Mouse (Mus musculus) gastrocnemius, adult 8-10 months (tissue): ENCODE measurements at regions not wholly inside any gene's neighbourhood (a gene's known extent, or its start where the extent isn't known, plus 50 kb on each side); places are given as distances from the start of the nearest gene placed in this dataset.
"Not testable (repeated sequence)": the region's sequence is repeated elsewhere in the genome, so short reads cannot be mapped to it uniquely, and the experiment has no call there.

Experiments
- DNase-seq, 2 experiments: peaks; one replicate each; pipeline ENCODE4 v3.0.0; 2022; ENCODE audit warnings: low spot score in 2 of 2

DNA sequence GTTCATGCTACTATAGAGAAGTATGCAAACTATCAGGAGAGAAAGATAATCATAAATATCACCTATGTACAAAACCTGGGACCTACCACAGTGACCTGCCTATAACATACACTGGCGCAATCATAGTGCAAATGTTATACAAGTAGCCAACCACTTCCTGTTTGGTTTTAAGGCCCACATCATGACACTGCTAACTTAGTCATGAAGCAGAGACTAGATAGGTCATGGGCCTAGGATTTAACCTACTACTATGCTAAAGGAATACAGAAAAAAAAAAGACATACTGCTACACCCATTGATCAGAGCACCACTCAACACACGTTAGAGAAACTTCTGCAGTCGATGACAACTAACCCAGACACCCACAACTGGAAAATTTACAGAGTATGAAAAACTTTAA lies 498.6 kb upstream of the Acvr2a start:
- no peak for DNase-seq

DNA sequence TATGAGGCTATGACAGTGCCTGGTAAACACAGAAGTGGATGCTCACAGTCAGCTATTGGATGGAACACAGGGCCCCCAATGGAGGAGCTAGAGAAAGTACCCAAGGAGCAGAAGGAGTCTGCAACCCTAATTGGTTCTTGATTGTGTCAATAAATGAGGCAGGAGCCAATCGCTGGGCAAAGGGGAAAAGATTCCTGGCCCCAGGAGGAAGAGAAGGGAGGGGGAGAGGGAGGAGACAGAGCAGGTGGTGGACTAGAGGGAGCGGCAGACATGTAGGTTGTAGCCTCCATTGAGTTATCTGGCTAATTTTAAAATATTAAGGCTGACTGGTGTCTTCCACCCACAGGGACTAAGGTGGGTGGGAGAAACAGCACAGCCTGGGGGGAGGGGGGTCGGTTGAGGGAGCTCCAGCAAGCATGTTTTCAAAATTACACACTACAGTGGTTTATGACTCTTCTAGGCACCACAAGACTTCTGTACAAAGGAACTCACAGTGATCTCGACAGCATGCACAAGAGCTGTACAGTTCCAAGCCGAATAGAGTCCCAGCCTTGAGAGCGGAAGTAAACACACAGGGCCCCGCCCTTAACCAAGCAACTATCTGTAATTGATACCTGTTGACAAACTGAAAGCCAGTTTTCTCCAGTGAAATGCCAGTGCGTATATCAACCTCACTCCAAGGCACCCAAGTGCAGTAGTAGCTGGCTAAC lies 497.6 kb upstream of the Acvr2a start:
- DNase-seq: no peak

DNA sequence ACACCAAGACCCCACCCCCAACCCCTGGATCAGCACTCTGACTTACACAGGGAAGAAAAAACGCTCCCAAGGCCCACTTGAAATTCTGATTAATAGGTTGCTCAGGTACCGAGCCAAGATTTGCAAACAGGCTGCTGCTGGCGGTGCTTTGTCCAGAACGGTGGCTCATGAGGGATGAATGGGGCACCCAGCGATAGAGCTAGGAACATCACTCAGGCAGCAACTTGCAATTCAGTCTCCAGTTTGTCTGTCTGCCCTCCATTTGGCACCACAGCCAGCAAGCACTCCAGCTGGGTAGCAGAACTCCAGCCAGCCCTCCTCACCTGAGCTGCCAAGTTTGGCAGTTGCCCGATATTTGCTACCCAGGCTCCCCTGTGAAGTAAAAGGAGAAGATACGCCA lies 496.1 kb upstream of the Acvr2a start:
- peak; percentile 33 to 53 for DNase-seq

DNA sequence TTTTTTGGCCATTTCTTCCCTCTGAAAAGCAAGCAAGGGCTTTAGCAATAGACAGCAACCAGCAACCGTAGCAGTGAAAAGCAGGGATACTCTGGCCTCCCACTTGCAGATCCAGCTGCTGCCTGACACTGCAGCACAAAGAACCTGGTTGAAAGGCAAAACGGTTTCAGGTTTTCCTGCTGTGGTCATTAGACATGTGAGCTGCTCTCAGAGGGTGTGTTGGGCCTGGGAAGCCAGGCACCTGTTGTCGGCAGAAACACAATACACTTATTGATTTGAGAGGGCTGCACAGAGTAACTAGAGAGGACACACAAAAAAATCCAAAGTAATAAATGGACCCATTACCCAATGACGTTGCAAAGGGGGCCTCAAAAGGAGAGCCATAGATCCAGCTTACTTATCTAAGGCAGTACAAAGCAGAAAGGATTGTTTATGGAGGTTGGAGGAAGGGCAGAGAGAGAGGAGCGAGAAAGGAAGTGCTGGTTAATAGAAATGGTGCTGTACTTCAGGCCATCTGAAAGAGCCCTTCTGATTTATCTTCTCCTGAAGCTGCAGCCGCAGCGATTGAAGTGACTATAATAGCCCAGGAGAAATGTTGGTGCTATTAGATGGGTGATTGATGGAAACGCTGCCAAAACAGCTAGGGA lies 495.4 kb upstream of the Acvr2a start:
- peak in 1 of 2 experiments; percentile 3 for DNase-seq

GRCm38 (mm10) chr2:48321471-48321870 lies 492.4 kb upstream of the Acvr2a start:
- DNase-seq: no peak

GRCm38 (mm10) chr2:48322278-48322677 lies 491.6 kb upstream of the Acvr2a start:
- DNase-seq: no peak

DNA sequence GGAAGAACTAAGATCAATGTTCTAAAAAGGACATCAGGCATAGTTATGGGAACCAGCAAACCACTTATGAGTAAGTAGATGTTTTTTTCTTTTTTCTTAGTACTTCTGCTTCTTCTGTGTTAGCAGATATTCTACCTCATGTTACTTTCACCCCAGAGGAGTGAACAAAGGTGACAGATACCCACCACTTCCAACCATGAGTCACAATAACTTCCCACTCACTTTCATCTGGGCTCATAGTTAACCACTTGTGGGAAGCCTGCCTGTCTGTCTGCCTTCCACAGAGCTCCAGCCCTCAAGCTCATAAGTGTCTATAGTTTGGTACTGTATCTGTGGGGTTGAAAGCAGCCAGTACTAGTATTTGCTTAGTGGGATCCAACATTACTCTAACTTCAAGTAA lies 485.7 kb upstream of the Acvr2a start:
- no peak for DNase-seq

- no peak for DNase-seq
Observed at GRCm38 (mm10) chr2:48332783-48333182, 481.1 kb upstream of the Acvr2a start.

DNA sequence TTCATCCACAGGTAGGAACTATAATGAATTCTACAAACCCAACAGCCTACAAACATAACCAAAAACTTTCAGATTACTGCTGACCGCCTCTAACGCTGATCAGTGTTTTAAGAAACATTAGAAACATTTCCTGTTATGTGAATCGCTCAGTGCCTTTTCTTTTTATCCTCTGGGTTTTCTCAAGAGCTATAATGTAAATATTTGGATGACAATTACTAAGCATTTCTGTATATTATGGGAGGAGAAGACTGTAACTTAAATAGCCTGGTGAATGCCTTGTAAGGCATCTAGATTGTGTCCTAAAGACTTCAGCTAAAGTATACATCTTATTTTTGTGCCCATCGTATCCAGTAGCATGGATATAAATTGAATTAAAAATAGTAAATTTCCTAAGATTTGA lies 465.9 kb upstream of the Acvr2a start:
- no peak for DNase-seq

DNA sequence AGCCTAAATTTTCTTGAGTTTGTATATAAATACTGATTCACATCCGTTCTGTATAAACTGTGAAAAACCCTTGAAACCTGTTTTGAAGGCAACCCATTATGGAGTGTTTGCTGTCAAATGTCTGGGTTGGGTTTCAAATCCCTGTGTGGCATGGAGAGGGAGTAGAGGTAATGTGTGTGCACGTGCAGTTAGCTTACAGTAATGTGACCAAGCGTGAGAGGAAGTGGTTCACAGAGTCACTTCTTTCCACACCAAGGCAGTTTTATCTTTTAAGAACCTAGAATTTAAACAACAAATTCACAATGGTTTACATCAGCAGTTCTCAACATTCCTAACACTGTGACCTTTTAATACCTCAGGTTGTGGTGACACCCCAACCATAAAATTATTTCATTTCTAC lies 464.1 kb upstream of the Acvr2a start:
- DNase-seq: no peak

DNA sequence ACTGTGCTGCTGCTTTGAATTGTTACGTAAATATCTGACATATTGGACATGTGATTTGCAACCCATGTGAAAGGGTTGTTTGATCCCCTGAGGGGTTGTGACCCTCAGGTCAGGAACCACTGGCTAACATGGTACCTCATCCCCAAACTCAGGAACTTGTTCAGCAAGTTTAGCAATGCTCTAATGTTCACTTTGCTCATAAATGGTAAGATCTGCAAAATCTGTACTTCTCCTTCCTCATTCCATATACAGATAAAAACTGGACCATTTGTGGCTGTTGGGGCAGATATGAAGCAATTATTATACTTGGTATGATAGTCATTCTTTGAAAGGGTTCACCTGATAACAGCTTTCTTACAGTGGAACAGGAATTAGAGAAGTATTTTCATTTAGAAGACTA lies 463.7 kb upstream of the Acvr2a start:
- no peak for DNase-seq

GRCm38 (mm10) chr2:48371572-48371971 lies 442.3 kb upstream of the Acvr2a start:
- DNase-seq: not testable (repeated sequence)

DNA sequence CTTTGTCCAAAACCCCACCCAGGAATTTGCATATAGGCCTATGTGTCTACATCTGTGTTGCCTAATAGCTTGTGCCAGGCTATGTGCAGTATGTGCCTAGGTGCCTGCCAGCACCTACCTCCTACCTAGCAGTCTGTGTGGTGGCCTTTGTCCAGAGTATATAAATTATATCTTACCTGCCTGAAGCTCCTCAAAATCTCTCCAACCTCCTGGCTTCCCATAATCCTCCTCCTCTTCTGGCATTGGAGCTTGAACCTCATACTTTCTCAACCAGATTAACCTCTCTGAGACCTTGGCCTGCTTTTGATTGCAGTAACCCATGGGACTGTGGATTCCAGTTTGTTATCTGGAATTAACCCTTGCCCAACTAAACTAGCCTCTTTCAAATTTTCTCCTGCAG lies 440.8 kb upstream of the Acvr2a start:
- no peak for DNase-seq

- DNase-seq: no peak
Observed at GRCm38 (mm10) chr2:48374302-48374701, 439.6 kb upstream of the Acvr2a start.

- DNase-seq: no peak
Observed at GRCm38 (mm10) chr2:48378160-48378559, 435.7 kb upstream of the Acvr2a start.

DNA sequence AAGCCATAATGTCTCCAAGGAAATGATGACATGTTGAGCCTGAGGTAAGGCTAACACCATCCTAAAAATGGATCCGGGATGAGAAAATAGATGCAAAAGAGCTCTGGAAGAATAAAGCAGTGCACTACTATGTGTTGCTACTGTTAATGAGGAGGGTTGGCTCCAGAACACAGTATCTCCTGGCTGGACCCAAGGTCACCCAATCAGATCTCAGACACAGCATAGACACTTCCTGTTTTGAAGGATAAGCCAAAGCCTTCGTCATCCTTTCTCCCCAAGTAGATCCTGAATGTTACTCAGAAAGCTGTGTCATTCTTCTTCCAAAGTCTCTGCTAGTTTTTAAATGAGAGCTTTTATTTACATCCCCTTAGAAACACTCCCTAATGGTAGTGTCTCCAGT lies 435.2 kb upstream of the Acvr2a start:
- no peak for DNase-seq

DNA sequence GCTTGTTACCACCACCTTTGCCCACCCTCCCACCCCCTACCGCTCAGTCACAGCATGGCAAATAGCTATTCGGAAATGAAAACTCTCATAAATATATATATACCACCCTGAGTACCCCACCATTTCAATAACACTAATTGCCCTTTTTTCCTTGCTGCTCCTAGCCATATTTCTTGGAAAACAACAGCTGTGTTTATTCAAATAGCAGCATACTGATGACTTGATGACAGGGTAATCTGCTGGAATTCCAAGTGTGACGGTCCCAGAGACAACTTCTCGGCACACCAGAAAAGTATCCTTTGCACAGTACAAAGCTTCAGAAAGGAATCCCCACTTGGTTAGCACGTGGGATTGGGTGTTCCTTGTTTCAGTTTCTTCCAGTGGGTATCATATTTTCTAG lies 433.8 kb upstream of the Acvr2a start:
- DNase-seq: no peak

GRCm38 (mm10) chr2:48380786-48381185 lies 433.1 kb upstream of the Acvr2a start:
- no peak for DNase-seq

DNA sequence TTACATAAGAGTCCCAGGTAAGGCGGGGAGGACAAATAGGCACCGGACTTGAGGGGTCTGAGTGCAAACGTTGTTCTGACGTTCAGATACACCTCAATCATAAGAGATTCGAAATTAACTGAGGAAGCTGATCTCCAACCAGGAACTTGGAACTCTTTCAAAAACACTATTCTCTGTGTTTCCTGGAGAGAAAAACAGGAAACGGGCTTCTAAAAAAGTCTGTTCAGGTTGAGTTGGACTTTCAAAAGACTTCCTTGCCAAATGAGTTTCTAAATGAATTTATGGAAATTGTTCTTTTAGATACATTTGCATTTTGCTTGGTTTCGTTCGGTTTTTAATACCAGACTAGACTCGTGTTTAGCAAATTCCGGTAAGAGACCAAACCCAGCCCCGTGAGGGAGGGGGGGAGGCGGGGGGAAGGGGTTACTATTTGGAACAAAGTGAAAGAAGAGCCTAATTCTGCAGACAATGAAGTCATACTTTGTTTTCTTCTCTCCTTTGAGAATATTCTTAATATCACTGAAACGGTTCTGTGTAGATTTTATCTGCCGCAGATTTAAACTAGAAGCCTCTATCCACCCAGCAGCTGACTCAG lies 432.3 kb upstream of the Acvr2a start:
- DNase-seq: no peak

DNA sequence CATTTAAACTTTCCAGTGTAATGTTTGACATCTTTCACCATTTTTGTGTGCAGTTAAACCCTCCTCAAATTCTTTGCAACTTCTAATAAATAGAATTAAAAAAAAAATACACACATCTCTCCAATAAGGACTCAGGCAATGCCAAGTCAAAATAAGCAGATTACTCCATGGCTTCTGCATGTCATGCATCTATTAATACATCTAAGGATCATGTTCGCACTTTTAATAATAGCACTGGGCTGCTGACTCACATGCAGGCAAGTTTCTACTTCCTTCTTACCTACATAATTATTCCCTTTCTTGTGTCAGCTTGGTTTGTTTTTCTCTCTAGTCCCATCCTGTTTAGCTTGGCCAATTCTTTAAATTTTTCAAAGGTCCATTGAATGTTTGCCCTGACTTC lies 415.4 kb upstream of the Acvr2a start:
- no peak for DNase-seq

DNA sequence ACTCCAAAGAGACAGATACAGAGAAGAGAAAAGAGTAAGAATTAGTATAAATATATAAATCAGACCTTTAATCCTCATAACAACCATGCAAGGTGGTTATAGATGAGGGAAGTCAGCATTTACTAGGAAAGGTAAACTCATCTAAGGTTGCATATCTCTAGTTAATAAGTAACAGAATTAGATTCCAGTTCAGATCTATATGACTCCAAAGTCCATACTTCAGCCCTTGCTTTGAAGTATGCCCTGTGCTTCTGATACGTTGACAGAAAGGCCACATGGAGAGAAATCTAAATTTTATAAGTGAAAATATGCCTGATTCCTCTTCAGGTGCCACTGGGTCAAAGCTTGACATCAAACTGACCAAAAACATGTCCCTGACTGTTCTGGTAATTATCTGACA lies 414.7 kb upstream of the Acvr2a start:
- no peak for DNase-seq

- DNase-seq: no peak
Observed at GRCm38 (mm10) chr2:48402813-48403212, 411.1 kb upstream of the Acvr2a start.

GRCm38 (mm10) chr2:48404460-48404859 lies 409.4 kb upstream of the Acvr2a start:
- DNase-seq: no peak
